32 mouse cellular contexts compared by ENCODE assay signal in the genomic region with DNA sequence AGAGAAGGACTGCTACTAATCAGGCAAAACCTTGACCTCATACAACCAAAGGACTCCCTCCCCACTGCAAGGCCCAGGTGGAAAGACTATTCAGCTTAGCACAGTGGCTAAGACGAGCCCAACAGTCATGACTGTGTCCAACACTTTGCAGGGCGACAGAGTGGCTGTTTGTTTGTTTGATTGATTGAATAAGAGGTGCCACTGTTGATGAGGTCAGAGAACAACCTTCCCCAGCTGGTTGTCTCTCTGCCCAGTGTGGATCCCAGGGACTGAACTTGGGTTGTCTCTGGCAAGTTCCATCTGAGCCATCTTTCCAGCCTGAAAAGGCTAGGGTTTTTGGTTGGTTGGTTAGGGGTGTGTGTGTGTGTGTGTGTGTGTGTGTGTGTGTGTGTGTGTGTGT. TPM values are rescaled to one million over a fixed set of nuclear protein-coding genes. Genes with fewer than 3 reads are reported as not detected.
DNase-seq lines count a peak whose midpoint lies in the region; ATAC-seq lines count a peak whose summit lies in the region.
"Had no signal": no experiment of that assay in that cellular context is flagged by ENCODE, and none has a peak within 500 bp of the region (broad histone marks: within the 10 kb centered on the region; RNA-seq: fewer than 3 reads in every experiment).

No protein-coding gene starts in this region.

- no peaks in the 10 kb centered on the region for H3K36me3 ChIP-seq in forebrain, embryonic 10.5 days (replicated peaks)
- no peaks in the 10 kb centered on the region for H3K36me3 ChIP-seq in forebrain, embryonic 12.5 days (replicated peaks)
- H3K36me3 ChIP-seq in hindbrain, embryonic 12.5 days: no peaks in the 10 kb centered on the region
- H3K36me3 ChIP-seq in hindbrain, embryonic 14.5 days (replicated peaks; ENCODE audit: control insufficient read depth, insufficient read depth): no peaks in the 10 kb centered on the region
- H3K36me3 ChIP-seq in midbrain, embryonic 12.5 days: no peaks in the 10 kb centered on the region
- H3K36me3 ChIP-seq in midbrain, embryonic 14.5 days (ENCODE audit: control insufficient read depth, insufficient read depth, low read length): no peaks in the 10 kb centered on the region
- no peaks in the 10 kb centered on the region for H3K36me3 ChIP-seq in hindbrain, embryonic 13.5 days
- H3K36me3 ChIP-seq: embryonic facial prominence, embryonic 13.5 days; limb, embryonic 12.5 days; liver, embryonic 13.5 days; neural tube, embryonic 13.5 days had no signal

- H3K4me3 ChIP-seq in forebrain, embryonic 10.5 days: no peak overlapping the region
- H3K4me3 ChIP-seq in forebrain, embryonic 12.5 days (replicated peaks): no peak overlapping the region
- no peak overlapping the region for H3K4me3 ChIP-seq in hindbrain, embryonic 12.5 days
- H3K4me3 ChIP-seq in hindbrain, embryonic 14.5 days (replicated peaks; ENCODE audit: low read length): no peak overlapping the region
- no peak overlapping the region for H3K4me3 ChIP-seq in midbrain, embryonic 12.5 days
- no peak overlapping the region for H3K4me3 ChIP-seq in midbrain, embryonic 14.5 days (replicated peaks; ENCODE audit: low read depth, low read length)
- no peak overlapping the region for H3K4me3 ChIP-seq in hindbrain, embryonic 13.5 days
- H3K4me3 ChIP-seq: embryonic facial prominence, embryonic 13.5 days; gastrocnemius, adult 2 months; limb, embryonic 12.5 days; liver, embryonic 13.5 days; neural tube, embryonic 13.5 days had no signal

- H3K4me2 ChIP-seq in forebrain, embryonic 12.5 days: no peak overlapping the region
- no peak overlapping the region for H3K4me2 ChIP-seq in hindbrain, embryonic 12.5 days (replicated peaks)
- no peak overlapping the region for H3K4me2 ChIP-seq in hindbrain, embryonic 14.5 days (replicated peaks)
- H3K4me2 ChIP-seq in midbrain, embryonic 12.5 days (replicated peaks): no peak overlapping the region
- H3K4me2 ChIP-seq in midbrain, embryonic 14.5 days (ENCODE audit: low read length): no peak overlapping the region
- H3K4me2 ChIP-seq in hindbrain, embryonic 13.5 days: no peak overlapping the region
- H3K4me2 ChIP-seq: embryonic facial prominence, embryonic 13.5 days; heart, embryonic 11.5 days; limb, embryonic 12.5 days; liver, embryonic 13.5 days; neural tube, embryonic 13.5 days had no signal

- 51% methylated on average over 2 of the region's 2 CpGs for WGBS in forebrain, embryonic 10.5 days
- 50% methylated on average over 2 of the region's 2 CpGs for WGBS in forebrain, embryonic 12.5 days
- WGBS in hindbrain, embryonic 12.5 days: 17% methylated on average over 2 of the region's 2 CpGs
- WGBS in hindbrain, embryonic 14.5 days: 35% methylated on average over 2 of the region's 2 CpGs
- 64% methylated on average over 2 of the region's 2 CpGs for WGBS in midbrain, embryonic 12.5 days
- WGBS in midbrain, embryonic 14.5 days: 53% methylated on average over 2 of the region's 2 CpGs
- WGBS in hindbrain, embryonic 13.5 days: 39% methylated on average over 2 of the region's 2 CpGs

- H3K4me1 ChIP-seq in forebrain, embryonic 10.5 days: peaks cover 74% of the 10 kb centered on the region
- H3K4me1 ChIP-seq in forebrain, embryonic 12.5 days: peaks cover 56% of the 10 kb centered on the region
- H3K4me1 ChIP-seq in hindbrain, embryonic 12.5 days: peaks cover 61% of the 10 kb centered on the region
- peaks cover 26% of the 10 kb centered on the region for H3K4me1 ChIP-seq in hindbrain, embryonic 14.5 days (replicated peaks; ENCODE audit: control insufficient read depth, insufficient read depth, low read length)
- H3K4me1 ChIP-seq in midbrain, embryonic 12.5 days: peaks cover 59% of the 10 kb centered on the region
- H3K4me1 ChIP-seq in midbrain, embryonic 14.5 days (ENCODE audit: control insufficient read depth, insufficient read depth, low read length): peaks cover 15% of the 10 kb centered on the region
- peaks cover 53% of the 10 kb centered on the region for H3K4me1 ChIP-seq in hindbrain, embryonic 13.5 days (replicated peaks)
- H3K4me1 ChIP-seq: liver, embryonic 13.5 days had no signal

- no peaks in the 10 kb centered on the region for H3K9me3 ChIP-seq in forebrain, embryonic 10.5 days
- no peaks in the 10 kb centered on the region for H3K9me3 ChIP-seq in forebrain, embryonic 12.5 days
- no peaks in the 10 kb centered on the region for H3K9me3 ChIP-seq in hindbrain, embryonic 12.5 days (replicated peaks)
- no peaks in the 10 kb centered on the region for H3K9me3 ChIP-seq in hindbrain, embryonic 14.5 days (ENCODE audit: control insufficient read depth, low read length)
- H3K9me3 ChIP-seq in midbrain, embryonic 12.5 days: no peaks in the 10 kb centered on the region
- H3K9me3 ChIP-seq in midbrain, embryonic 14.5 days (ENCODE audit: control insufficient read depth, low read length): no peaks in the 10 kb centered on the region
- no peaks in the 10 kb centered on the region for H3K9me3 ChIP-seq in hindbrain, embryonic 13.5 days
- H3K9me3 ChIP-seq: embryonic facial prominence, embryonic 13.5 days; limb, embryonic 12.5 days; liver, embryonic 13.5 days; neural tube, embryonic 13.5 days had no signal

- no peak for DNase-seq in forebrain, embryonic 10.5 days (ENCODE audit: extremely low spot score, low spot score)
- DNase-seq in hindbrain, embryonic 14.5 days (ENCODE audit: low spot score): no peak
- DNase-seq in midbrain, embryonic 14.5 days: no peak
- no peak for DNase-seq in cerebellum, adult 18-20 months
- DNase-seq: adrenal gland, adult 8-10 months; cerebellum, adult 9-10 months; cerebellum, postnatal 36 days; gastrocnemius, adult 2 months; gastrocnemius, postnatal 36 days; heart, adult 18-20 months; kidney, adult 9 months; kidney, postnatal 10 days; layer of hippocampus, adult 9-11 months; liver, embryonic 13.5 days; lung, adult 2 months; lung, postnatal 10 days; right cerebral cortex, postnatal 4 days; thymus, adult 18-20 months; thymus, postnatal 4 days had no signal

- no peak overlapping the region for H3K9ac ChIP-seq in forebrain, embryonic 12.5 days
- H3K9ac ChIP-seq in hindbrain, embryonic 12.5 days: no peak overlapping the region
- H3K9ac ChIP-seq in hindbrain, embryonic 14.5 days: no peak overlapping the region
- H3K9ac ChIP-seq in midbrain, embryonic 12.5 days (replicated peaks): no peak overlapping the region
- H3K9ac ChIP-seq in midbrain, embryonic 14.5 days (replicated peaks; ENCODE audit: low read length): no peak overlapping the region
- H3K9ac ChIP-seq in hindbrain, embryonic 13.5 days: no peak overlapping the region
- H3K9ac ChIP-seq: embryonic facial prominence, embryonic 13.5 days; limb, embryonic 12.5 days; liver, embryonic 13.5 days; neural tube, embryonic 13.5 days had no signal

- H3K27ac ChIP-seq in forebrain, embryonic 10.5 days: peak overlapping the region; percentile 81
- no peak overlapping the region; the same call in 1 of the 2 replicates for H3K27ac ChIP-seq in forebrain, embryonic 12.5 days
- H3K27ac ChIP-seq in hindbrain, embryonic 12.5 days: peak overlapping the region; percentile 52; the same call in 1 of the 2 replicates
- H3K27ac ChIP-seq in hindbrain, embryonic 14.5 days: no peak overlapping the region
- peak overlapping the region; percentile 49; the same call in 1 of the 2 replicates for H3K27ac ChIP-seq in midbrain, embryonic 12.5 days (replicated peaks)
- H3K27ac ChIP-seq in midbrain, embryonic 14.5 days (replicated peaks; ENCODE audit: low read depth, low read length): no peak overlapping the region
- peak overlapping the region; percentile 15; the same call in 1 of the 2 replicates for H3K27ac ChIP-seq in hindbrain, embryonic 13.5 days
- H3K27ac ChIP-seq: embryonic facial prominence, embryonic 13.5 days; gastrocnemius, adult 2 months; limb, embryonic 12.5 days; liver, embryonic 13.5 days; macrophage; neural tube, embryonic 13.5 days; stomach, postnatal 0 days had no signal

- no peak for ATAC-seq in forebrain, embryonic 12.5 days (ENCODE audit: low FRiP score)
- no peak for ATAC-seq in hindbrain, embryonic 12.5 days (ENCODE audit: low FRiP score)
- ATAC-seq in hindbrain, embryonic 14.5 days (ENCODE audit: low FRiP score): no peak
- no peak for ATAC-seq in midbrain, embryonic 12.5 days (ENCODE audit: low FRiP score, low read depth)
- ATAC-seq in midbrain, embryonic 14.5 days (ENCODE audit: low FRiP score, low TSS enrichment): no peak
- no peak for ATAC-seq in hindbrain, embryonic 13.5 days (ENCODE audit: low FRiP score)
- ATAC-seq: activated CD4-positive, CD25-positive, alpha-beta regulatory T cell, adult 4 months; forebrain, embryonic 14.5 days; intestine, postnatal 0 days had no signal

- peaks cover 37% of the 10 kb centered on the region for H3K27me3 ChIP-seq in forebrain, embryonic 10.5 days (ENCODE audit: poor library complexity, severe bottlenecking)
- H3K27me3 ChIP-seq in forebrain, embryonic 12.5 days: no peaks in the 10 kb centered on the region; the same call in 1 of the 2 replicates
- H3K27me3 ChIP-seq in hindbrain, embryonic 12.5 days: peaks cover 2% of the 10 kb centered on the region; the same call in 1 of the 2 replicates
- H3K27me3 ChIP-seq in hindbrain, embryonic 14.5 days (ENCODE audit: control insufficient read depth, insufficient read depth, low read length): no peaks in the 10 kb centered on the region
- peaks cover 13% of the 10 kb centered on the region for H3K27me3 ChIP-seq in midbrain, embryonic 12.5 days
- no peaks in the 10 kb centered on the region for H3K27me3 ChIP-seq in midbrain, embryonic 14.5 days (ENCODE audit: control insufficient read depth, insufficient read depth, low read length)
- no peaks in the 10 kb centered on the region for H3K27me3 ChIP-seq in hindbrain, embryonic 13.5 days
- H3K27me3 ChIP-seq: embryonic facial prominence, embryonic 13.5 days; limb, embryonic 12.5 days; neural tube, embryonic 13.5 days had no signal

RNA-seq across cellular contexts. Expression of a gene that starts 14.6 kb away (rescaled TPM):
- polyA plus RNA-seq in forebrain, embryonic 10.5 days (2016; fragmentation: Nextera tagmentation; extraction: Ambion mirVana): 11.6 and 15.9 TPM in 2 replicates
- 13.0 and 15.9 TPM in 2 replicates for polyA plus RNA-seq in forebrain, embryonic 12.5 days (2016; fragmentation: Nextera tagmentation; extraction: Ambion mirVana)
- 26.1 and 28.3 TPM in 2 replicates for polyA plus RNA-seq in hindbrain, embryonic 12.5 days (2016; fragmentation: Nextera tagmentation; extraction: Ambion mirVana)
- 15.1 and 15.5 TPM in 2 replicates for polyA plus RNA-seq in hindbrain, embryonic 14.5 days (2014; fragmentation: Nextera tagmentation; extraction: Ambion mirVana)
- 17.1 and 21.0 TPM in 2 replicates for polyA plus RNA-seq in midbrain, embryonic 12.5 days (2016; fragmentation: Nextera tagmentation; extraction: Ambion mirVana)
- 7.6 and 11.0 TPM in 2 replicates for polyA plus RNA-seq in midbrain, embryonic 14.5 days (2014; fragmentation: Nextera tagmentation; extraction: Ambion mirVana)
- polyA plus RNA-seq in hindbrain, embryonic 13.5 days (2015; fragmentation: Nextera tagmentation; extraction: Ambion mirVana): 10.3 and 13.0 TPM in 2 replicates

RNA-seq across cellular contexts. Expression of a gene that starts 15.7 kb away (rescaled TPM):
- 0.27 and 0.35 TPM in 2 replicates for polyA plus RNA-seq in forebrain, embryonic 10.5 days (2016; fragmentation: Nextera tagmentation; extraction: Ambion mirVana)
- polyA plus RNA-seq in forebrain, embryonic 12.5 days (2016; fragmentation: Nextera tagmentation; extraction: Ambion mirVana): 0.24 and 0.33 TPM in 2 replicates
- polyA plus RNA-seq in hindbrain, embryonic 12.5 days (2016; fragmentation: Nextera tagmentation; extraction: Ambion mirVana): 0.46 and 0.60 TPM in 2 replicates
- 0.26 and 0.43 TPM in 2 replicates for polyA plus RNA-seq in hindbrain, embryonic 14.5 days (2014; fragmentation: Nextera tagmentation; extraction: Ambion mirVana)
- polyA plus RNA-seq in midbrain, embryonic 12.5 days (2016; fragmentation: Nextera tagmentation; extraction: Ambion mirVana): 0.37 and 0.67 TPM in 2 replicates
- polyA plus RNA-seq in midbrain, embryonic 14.5 days (2014; fragmentation: Nextera tagmentation; extraction: Ambion mirVana): 0.12 and 0.33 TPM in 2 replicates
- polyA plus RNA-seq in hindbrain, embryonic 13.5 days (2015; fragmentation: Nextera tagmentation; extraction: Ambion mirVana): 0.57 and 0.60 TPM in 2 replicates
- polyA plus RNA-seq: activated CD4-positive, CD25-positive, alpha-beta regulatory T cell, adult 4 months; intestine, postnatal 0 days; macrophage had no signal

RNA-seq across cellular contexts. Expression of a gene that starts 44.1 kb away (rescaled TPM):
- 0.05 and 0.14 TPM in 2 replicates for polyA plus RNA-seq in forebrain, embryonic 10.5 days (2016; fragmentation: Nextera tagmentation; extraction: Ambion mirVana)
- 0.14 TPM in 1 of 2 replicates, not detected in the other for polyA plus RNA-seq in forebrain, embryonic 12.5 days (2016; fragmentation: Nextera tagmentation; extraction: Ambion mirVana)
- polyA plus RNA-seq in hindbrain, embryonic 12.5 days (2016; fragmentation: Nextera tagmentation; extraction: Ambion mirVana): not detected in 2 replicates
- 0.11 TPM in 1 of 2 replicates, not detected in the other for polyA plus RNA-seq in hindbrain, embryonic 14.5 days (2014; fragmentation: Nextera tagmentation; extraction: Ambion mirVana)
- 0.09 and 0.10 TPM in 2 replicates for polyA plus RNA-seq in midbrain, embryonic 12.5 days (2016; fragmentation: Nextera tagmentation; extraction: Ambion mirVana)
- polyA plus RNA-seq in midbrain, embryonic 14.5 days (2014; fragmentation: Nextera tagmentation; extraction: Ambion mirVana): not detected in 2 replicates
- 0.10 and 0.17 TPM in 2 replicates for polyA plus RNA-seq in hindbrain, embryonic 13.5 days (2015; fragmentation: Nextera tagmentation; extraction: Ambion mirVana)

Comparison
In these comparisons a context has a peak if more than half of its experiments do, and no peak if none do; other contexts are left out.
1. H3K27ac ChIP-seq: peak in forebrain, embryonic 10.5 days (single experiment), hindbrain, embryonic 12.5 days (single experiment), midbrain, embryonic 12.5 days (single experiment) and hindbrain, embryonic 13.5 days (single experiment); none in forebrain, embryonic 12.5 days (single experiment), hindbrain, embryonic 14.5 days (single experiment) and midbrain, embryonic 14.5 days (single experiment).